Comparison of ENCODE assay signal across 11 mouse cellular contexts in genomic region chr16:22348478-22349270, GRCm38 (mm10).
A peak's percentile ranks its signal among the peaks of the same experiment; 100 is the strongest.
DNase-seq lines count a peak whose midpoint lies in the region; ATAC-seq lines count a peak whose summit lies in the region.
"Had no signal": no experiment of that assay in that cellular context is flagged by ENCODE, and none has a peak within 500 bp of the region (broad histone marks: within the 10 kb centered on the region; RNA-seq: fewer than 3 reads in every experiment).

No protein-coding gene starts in this region.

- peak; percentile 22 for DNase-seq in adrenal gland, adult 2 months
- DNase-seq in adrenal gland, postnatal 14 days: no peak
- DNase-seq in layer of hippocampus, adult 11-12 months (ENCODE audit: low spot score): peak; percentile 60
- no peak for DNase-seq in layer of hippocampus, adult 9-10 months (ENCODE audit: low spot score)
- peak; percentile 32 to 44 for DNase-seq in frontal cortex, postnatal 25 days (ENCODE audit: low spot score in 2 of 2)
- no peak for DNase-seq in thymus, adult 18-20 months
- DNase-seq in c-Kit-positive CD71-positive TER-119-positive erythroid progenitor cells, embryonic 14.5 days (ENCODE audit: low spot score): no peak
- DNase-seq: cerebellum, adult 11 months had no signal

- peak; percentile 54 for ATAC-seq in megakaryocyte, adult 5-6 weeks (ENCODE audit: poor library complexity, severe bottlenecking)
- ATAC-seq: intestine, embryonic 16.5 days; Patski had no signal

Comparison
In these comparisons a context has a peak if more than half of its experiments do, and no peak if none do; other contexts are left out.
1. DNase-seq: peak in adrenal gland, adult 2 months (single experiment), layer of hippocampus, adult 11-12 months (single experiment) and frontal cortex, postnatal 25 days (2 of 2); none in adrenal gland, postnatal 14 days (single experiment), layer of hippocampus, adult 9-10 months (single experiment), thymus, adult 18-20 months (0 of 2) and c-Kit-positive CD71-positive TER-119-positive erythroid progenitor cells, embryonic 14.5 days (single experiment).